Mouse (Mus musculus) MEL (cell line): ENCODE measurements around the gene Spon2. TPM values are rescaled to one million over a fixed set of nuclear protein-coding genes. Genes with fewer than 3 reads are reported as not detected.

Experiments
- DNase-seq: peaks from one replicate; pipeline ENCODE4 v3.0.0; 2011; ENCODE audit warnings: low read depth, low spot score
- H3K27ac ChIP-seq: 2 replicates; pipeline ENCODE4 v1.5.1; 2012; ENCODE audit warnings: low read depth, mild to moderate bottlenecking, control low read depth, low read length, moderate library complexity; ENCODE audit not compliant: control insufficient read depth
- H3K27me3 ChIP-seq, 2 experiments: fragments of 150-350 bp in 1 of 2; sonication (generic) in 1 of 2; 2 replicates each; pipeline ENCODE4 v1.6.1; 2012; ENCODE audit warnings: low read length in 2 of 2, mild to moderate bottlenecking in 2 of 2, improper control_type of control experiment in 1 of 2, moderate library complexity in 1 of 2; ENCODE audit not compliant: insufficient read depth in 2 of 2, control insufficient read depth in 1 of 2
- H3K36me3 ChIP-seq, 2 experiments: 2 replicates each; pipeline ENCODE4 v1.6.1; 2012 to 2014; ENCODE audit warnings: low read length in 2 of 2, improper control_type of control experiment in 1 of 2, inconsistent platforms in 1 of 2, mild to moderate bottlenecking in 1 of 2; ENCODE audit not compliant: insufficient read depth in 2 of 2, control insufficient read depth in 1 of 2
- H3K4me1 ChIP-seq, 2 experiments: fragments of 150-350 bp in 1 of 2; sonication (generic) in 1 of 2; 2 replicates each; pipeline ENCODE4 v1.6.1; 2012; ENCODE audit warnings: low read length in 2 of 2, improper control_type of control experiment in 1 of 2, mild to moderate bottlenecking in 1 of 2; ENCODE audit not compliant: insufficient read depth in 2 of 2, control insufficient read depth in 1 of 2
- H3K4me3 ChIP-seq, 2 experiments: fragments of 150-350 bp in 1 of 2; sonication (generic) in 1 of 2; 2 replicates each; pipeline ENCODE4 v1.5.1; 2012; ENCODE audit warnings: low read depth in 2 of 2, low read length in 2 of 2, mild to moderate bottlenecking in 2 of 2, moderate library complexity in 2 of 2, control low read depth in 1 of 2, improper control_type of control experiment in 1 of 2; ENCODE audit not compliant: control insufficient read depth in 1 of 2, insufficient read depth in 1 of 2
- H3K79me2 ChIP-seq: 2 replicates; pipeline ENCODE4 v1.6.1; 2012; ENCODE audit warnings: mild to moderate bottlenecking, low read length, moderate library complexity; ENCODE audit not compliant: control insufficient read depth, poor library complexity, insufficient read depth
- H3K9ac ChIP-seq: 2 replicates; pipeline ENCODE4 v1.6.1; 2012; ENCODE audit warnings: low read depth, mild to moderate bottlenecking, control low read depth, low read length, moderate library complexity; ENCODE audit not compliant: control insufficient read depth, poor library complexity, severe bottlenecking
- H3K9me3 ChIP-seq: fragments of 150-350 bp; sonication (generic); replicated peaks from 2 replicates; pipeline ENCODE4 v1.6.1; 2012; ENCODE audit warnings: mild to moderate bottlenecking, low read length, improper control_type of control experiment, moderate library complexity; ENCODE audit not compliant: insufficient read depth
- BHLHE40 ChIP-seq: IDR thresholded peaks from 2 replicates; pipeline ENCODE4 v1.6.1; 2012; ENCODE audit warnings: low read depth, mild to moderate bottlenecking, inconsistent platforms, low read length, improper control_type of control experiment, borderline replicate concordance
- CHD1 ChIP-seq: IDR thresholded peaks from 2 replicates; pipeline ENCODE4 v1.6.1; 2012; ENCODE audit warnings: low read depth, mild to moderate bottlenecking, inconsistent platforms, low read length, improper control_type of control experiment
- CHD2 ChIP-seq: IDR thresholded peaks from 2 replicates; pipeline ENCODE4 v1.6.1; 2011; ENCODE audit warnings: low read length, improper control_type of control experiment
- CTCF ChIP-seq, 3 experiments: IDR thresholded peaks in 2 of 3; conservative IDR thresholded peaks in 1 of 3; 2 replicates each; pipeline ENCODE4 v1.5.1; 2011 to 2012; ENCODE audit warnings: low read length in 3 of 3, low read depth in 2 of 3, mild to moderate bottlenecking in 2 of 3, improper control_type of control experiment in 1 of 3, inconsistent platforms in 1 of 3, mixed read lengths in 1 of 3, moderate library complexity in 1 of 3; ENCODE audit not compliant: control insufficient read depth in 1 of 3, insufficient read depth in 1 of 3, poor library complexity in 1 of 3, severe bottlenecking in 1 of 3
- E2F4 ChIP-seq: IDR thresholded peaks from 2 replicates; pipeline ENCODE4 v1.6.1; 2011; ENCODE audit warnings: low read depth, low read length, improper control_type of control experiment, borderline replicate concordance
- ELF1 ChIP-seq: IDR thresholded peaks from 2 replicates; pipeline ENCODE4 v1.6.1; 2014; ENCODE audit warnings: low read depth, mild to moderate bottlenecking, inconsistent platforms, low read length, improper control_type of control experiment, moderate library complexity
- EP300 ChIP-seq, 2 experiments: IDR thresholded peaks; 2 replicates each; pipeline ENCODE4 v1.6.1; 2011; ENCODE audit warnings: improper control_type of control experiment in 2 of 2, low read length in 2 of 2, low read depth in 1 of 2, mild to moderate bottlenecking in 1 of 2
- ETS1 ChIP-seq: IDR thresholded peaks from 2 replicates; pipeline ENCODE4 v1.6.1; 2012; ENCODE audit warnings: low read depth, mild to moderate bottlenecking, inconsistent platforms, low read length, improper control_type of control experiment, moderate library complexity
- GATA1 ChIP-seq: IDR thresholded peaks from 2 replicates; pipeline ENCODE4 v1.6.1; 2011; ENCODE audit warnings: low read depth, low read length, improper control_type of control experiment
- HCFC1 ChIP-seq: IDR thresholded peaks from 2 replicates; pipeline ENCODE4 v1.6.1; 2012; ENCODE audit warnings: low read depth, mild to moderate bottlenecking, inconsistent platforms, low read length, improper control_type of control experiment, moderate library complexity
- JUND ChIP-seq: IDR thresholded peaks from 2 replicates; pipeline ENCODE4 v1.6.1; 2011; ENCODE audit warnings: low read depth, mild to moderate bottlenecking, improper control_type of control experiment, low read length
- KAT2A ChIP-seq: conservative IDR thresholded peaks from 2 replicates; pipeline ENCODE4 v1.6.1; 2012; ENCODE audit warnings: low read depth, low read length, improper control_type of control experiment, inconsistent platforms
- MXI1 ChIP-seq: IDR thresholded peaks from 2 replicates; pipeline ENCODE4 v1.6.1; 2011; ENCODE audit warnings: mild to moderate bottlenecking, low read depth, low read length, improper control_type of control experiment
- MYB ChIP-seq: IDR thresholded peaks from 2 replicates; pipeline ENCODE4 v1.6.1; 2011; ENCODE audit warnings: mild to moderate bottlenecking, low read depth, low read length, improper control_type of control experiment
- NELFE ChIP-seq: IDR thresholded peaks from 2 replicates; pipeline ENCODE4 v1.6.1; 2011; ENCODE audit warnings: low read depth, low read length, improper control_type of control experiment
- POLR2A ChIP-seq, 2 experiments: IDR thresholded peaks; 2 replicates each; pipeline ENCODE4 v1.6.1; 2011 to 2012; ENCODE audit warnings: low read length in 2 of 2, mild to moderate bottlenecking in 2 of 2, control low read depth in 1 of 2, improper control_type of control experiment in 1 of 2, low read depth in 1 of 2, moderate library complexity in 1 of 2; ENCODE audit not compliant: control insufficient read depth in 1 of 2, insufficient read depth in 1 of 2, poor library complexity in 1 of 2
- POLR2AphosphoS2 ChIP-seq: IDR thresholded peaks from 2 replicates; pipeline ENCODE4 v1.6.1; 2011; ENCODE audit warnings: low read length, improper control_type of control experiment
- RCOR1 ChIP-seq: IDR thresholded peaks from 2 replicates; pipeline ENCODE4 v1.6.1; 2012; ENCODE audit warnings: low read depth, mild to moderate bottlenecking, inconsistent platforms, low read length, improper control_type of control experiment
- SIN3A ChIP-seq: IDR thresholded peaks from 2 replicates; pipeline ENCODE4 v1.6.1; 2012; ENCODE audit warnings: low read length, improper control_type of control experiment, inconsistent platforms
- SMC3 ChIP-seq: IDR thresholded peaks from 2 replicates; pipeline ENCODE4 v1.6.1; 2011; ENCODE audit warnings: low read depth, low read length, improper control_type of control experiment
- TAL1 ChIP-seq: IDR thresholded peaks from 2 replicates; pipeline ENCODE4 v1.6.1; 2012; ENCODE audit warnings: mild to moderate bottlenecking, inconsistent platforms, low read length, moderate library complexity, mixed read lengths
- TCF12 ChIP-seq: IDR thresholded peaks from 2 replicates; pipeline ENCODE4 v1.6.1; 2014; ENCODE audit warnings: low read depth, mild to moderate bottlenecking, inconsistent platforms, low read length, improper control_type of control experiment, moderate library complexity
- USF1 ChIP-seq: IDR thresholded peaks from 2 replicates; pipeline ENCODE4 v1.6.1; 2014; ENCODE audit warnings: low read depth, mild to moderate bottlenecking, inconsistent platforms, low read length, improper control_type of control experiment, moderate library complexity
- ZKSCAN1 ChIP-seq: IDR thresholded peaks from 2 replicates; pipeline ENCODE4 v1.6.1; 2012; ENCODE audit warnings: low read depth, mild to moderate bottlenecking, inconsistent platforms, low read length, improper control_type of control experiment, moderate library complexity
- ZMIZ1 ChIP-seq: IDR thresholded peaks from 2 replicates; pipeline ENCODE4 v1.6.1; 2012; ENCODE audit warnings: low read depth, mild to moderate bottlenecking, inconsistent platforms, low read length, improper control_type of control experiment, moderate library complexity
- ZNF384 ChIP-seq: IDR thresholded peaks from 2 replicates; pipeline ENCODE4 v1.6.1; 2012; ENCODE audit warnings: low read depth, mild to moderate bottlenecking, inconsistent platforms, low read length, improper control_type of control experiment
- polyA plus RNA-seq, 2 experiments: library from polyadenylated mRNA; stranded (reverse) in 1 of 2; unstranded in 1 of 2; fragments of >175 nt in 1 of 2; fragments of >200 nt in 1 of 2; gene quantifications; 2 replicates each; pipeline versions ENCODE4 v1.2.1 to v1.2.4; 2012; ENCODE audit warnings: low replicate concordance in 2 of 2, low read depth in 1 of 2; ENCODE audit not compliant: insufficient read length in 2 of 2, insufficient read depth in 1 of 2, missing spikeins in 1 of 2
- total RNA-seq: library from RNA; depleted of rRNA; stranded (reverse); fragments of 300-350 nt; gene quantifications from 2 replicates; pipeline ENCODE4 v1.2.3, GENCODE M21; 2012

The Spon2 gene
- total and polyA plus RNA-seq, 3 experiments, result 2.6 to 3.1 TPM; not detected in 1

DNA sequence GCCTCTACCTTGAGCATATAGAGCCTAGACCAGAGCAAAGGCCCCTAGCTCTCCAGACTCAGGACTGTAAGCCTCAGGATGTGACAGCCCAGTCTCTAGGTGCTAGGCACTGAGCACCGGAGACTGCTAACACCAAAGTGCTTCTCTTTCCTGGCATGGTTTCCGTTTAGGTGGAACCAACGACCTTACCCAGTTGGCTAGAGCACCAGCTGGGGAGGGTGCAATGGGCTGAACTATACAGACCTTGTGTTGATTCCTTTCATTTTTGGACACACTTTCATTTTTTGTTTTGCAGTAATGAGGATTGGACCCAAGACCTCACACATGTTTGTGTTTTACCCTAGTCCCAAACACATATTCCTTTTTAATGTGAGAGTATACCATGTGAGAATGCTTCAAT is 7.7 kb downstream of the Spon2 start:
- Histone ChIP-seq H3K27me3 (no peaks in the 10 kb centered on the region), H3K9ac (no peak overlapping the region)
- no peak for TF ChIP-seq RCOR1
- no peak for TF ChIP-seq ETS1
- no peak for TF ChIP-seq KAT2A
- TF ChIP-seq BHLHE40, result no peak
- TF ChIP-seq USF1, result no peak
- no peak for TF ChIP-seq GATA1
- TF ChIP-seq POLR2A (IDR thresholded peaks at IDR 0.05; ENCODE audit: control insufficient read depth in 1 of 2, insufficient read depth in 1 of 2, low read depth in 1 of 2, low read length in 2 of 2, poor library complexity in 1 of 2), result no peak
- TF ChIP-seq MXI1, result no peak
- TF ChIP-seq ZMIZ1, result no peak
- no peak for TF ChIP-seq E2F4
- TF ChIP-seq ZKSCAN1, result no peak
- TF ChIP-seq TAL1, result no peak
- TF ChIP-seq CHD1, result no peak
- no peak for TF ChIP-seq TCF12
- no peak for TF ChIP-seq SMC3
- TF ChIP-seq POLR2AphosphoS2, result no peak
- no peak for TF ChIP-seq CHD2
- no peak for TF ChIP-seq ZNF384
- no peak for TF ChIP-seq MYB
- no peak for TF ChIP-seq HCFC1

DNA sequence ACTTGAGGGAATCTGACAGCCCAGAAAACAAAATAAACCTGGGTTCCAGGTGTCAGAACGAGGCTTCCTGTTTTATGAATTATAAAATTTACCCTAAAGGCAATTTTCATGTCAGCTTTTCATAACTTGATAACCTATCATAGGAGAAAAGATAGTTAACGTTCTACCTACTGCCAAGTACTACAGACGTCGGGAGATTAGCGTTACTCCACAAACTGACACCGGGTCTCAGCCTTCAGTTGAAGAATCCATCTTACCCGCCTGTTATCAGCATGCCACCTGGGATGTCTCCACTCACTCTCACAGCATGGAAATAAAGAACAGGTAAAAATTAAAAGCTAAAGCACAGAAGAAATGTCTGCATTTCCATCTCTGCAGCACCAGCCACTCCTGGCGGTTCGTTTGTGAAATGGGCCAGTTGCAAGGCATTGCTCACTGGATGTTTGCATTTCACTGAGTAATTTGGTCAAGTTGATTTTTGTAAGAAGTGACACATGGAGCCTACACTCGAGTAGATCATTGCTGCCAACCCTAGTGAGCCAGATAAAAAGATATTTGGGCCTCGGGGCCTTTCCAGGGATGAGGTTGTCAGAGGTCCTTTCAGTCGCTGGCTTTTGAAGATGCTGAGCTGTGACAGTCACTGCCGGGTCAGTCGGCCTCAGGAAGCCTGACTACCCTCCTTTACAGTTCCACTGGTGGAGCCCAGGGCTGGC is 9.6 kb downstream of the Spon2 start:
- Histone ChIP-seq H3K36me3 (peaks cover 0 to 17% of the 10 kb centered on the region in 2 experiments; a peak in 2 of 4 replicates), H3K9ac (no peak overlapping the region; the same call in 1 of the 2 replicates), H3K4me1 (peaks cover 21 to 41% of the 10 kb centered on the region in 2 experiments; a peak in 3 of 4 replicates), H3K4me3 (peak overlapping the region in 1 of 2 experiments; percentile 15; a peak in 1 of 4 replicates), H3K79me2 (no peaks in the 10 kb centered on the region), H3K27me3 (no peaks in the 10 kb centered on the region)
- TF ChIP-seq CTCF (IDR thresholded peaks at IDR 0.05 in 2 of 3, conservative IDR thresholded peaks at IDR 0.05 in 1 of 3; ENCODE audit: control insufficient read depth in 1 of 3, insufficient read depth in 1 of 3, low read depth in 2 of 3, low read length in 3 of 3, poor library complexity in 1 of 3, severe bottlenecking in 1 of 3) (no peak), ETS1 (peak; percentile 53; the same call in 1 of the 2 replicates), CHD1 (no peak), MYB (peak; percentile 85), NELFE (no peak), TAL1 (0 out of 2 replicates have a peak, but pooled peaks have one; percentile 17), RCOR1 (peak; percentile 8), JUND (no peak), TCF12 (peak; percentile 84), USF1 (no peak), GATA1 (peak; percentile 78), SIN3A (peak; percentile 40; the same call in 1 of the 2 replicates), KAT2A (0 out of 2 replicates have a peak, but pooled peaks have one; percentile 12), EP300 (IDR thresholded peaks at IDR 0.05; ENCODE audit: low read depth in 1 of 2, low read length in 2 of 2) (peak; percentile 70 to 91), MXI1 (peak; percentile 54; the same call in 1 of the 2 replicates), ELF1 (no peak), POLR2A (IDR thresholded peaks at IDR 0.05; ENCODE audit: control insufficient read depth in 1 of 2, insufficient read depth in 1 of 2, low read depth in 1 of 2, low read length in 2 of 2, poor library complexity in 1 of 2) (no peak)
- TF ChIP-seq, all 39 proteins: peak for 10
- peak; percentile 64 for DNase-seq
- no peaks in the 10 kb centered on the region for H3K9me3 ChIP-seq
- peak overlapping the region; percentile 35 for H3K27ac ChIP-seq

More for the DNA sequence above, 7.7 kb downstream of the Spon2 start:
- H3K4me1 ChIP-seq, result peaks cover 14 to 24% of the 10 kb centered on the region in 2 experiments; a peak in 3 of 4 replicates
- peaks cover 0 to 10% of the 10 kb centered on the region in 2 experiments; a peak in 2 of 4 replicates for H3K36me3 ChIP-seq
- H3K27ac ChIP-seq, result no peak overlapping the region
- no peaks in the 10 kb centered on the region for H3K9me3 ChIP-seq
- H3K4me3 ChIP-seq, result no peak overlapping the region
- H3K79me2 ChIP-seq, result no peaks in the 10 kb centered on the region
- no peak for DNase-seq
